Mouse (Mus musculus): ENCODE results near the gene Crtc3. TPM values are rescaled to one million over a fixed set of nuclear protein-coding genes. Genes with fewer than 3 reads are reported as not detected.

Gene Crtc3
- total and polyA plus RNA-seq, 3 experiments = 4.2 to 15.8 TPM; not detected in 1

DNA sequence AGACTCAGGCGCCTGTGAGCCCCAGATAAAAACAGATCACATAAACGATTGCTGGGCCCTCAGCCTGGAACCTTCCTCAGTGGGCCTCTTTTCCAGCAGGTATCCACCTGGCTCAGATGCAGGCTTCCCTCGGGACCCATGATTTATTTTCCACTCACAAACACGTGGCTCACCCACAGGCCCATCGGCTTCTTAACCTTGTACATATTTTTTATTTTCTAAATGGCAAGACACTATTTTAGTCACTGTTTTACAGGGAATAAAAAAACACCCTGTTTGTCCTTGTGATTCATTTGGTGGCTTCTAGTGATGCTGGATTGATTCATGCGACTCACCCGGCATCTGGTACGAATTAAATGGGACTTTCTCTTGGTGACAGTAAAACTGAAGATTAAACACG is 127.4 kb downstream of the Crtc3 start:
- TF ChIP-seq RAD21 (IDR thresholded peaks at IDR 0.05; ENCODE audit: low read depth, low read length) (no peak), TCF12 (IDR thresholded peaks at IDR 0.05; ENCODE audit: low read depth, low read length) (0 out of 2 replicates have a peak, but pooled peaks have one; percentile 15)
- Histone ChIP-seq H3K9me3 (replicated peaks; ENCODE audit: insufficient read depth, low read length) (no peaks in the 10 kb centered on the region), H3K9ac (ENCODE audit: control insufficient read depth, low read depth, low read length, poor library complexity, severe bottlenecking) (no peak overlapping the region), H3K27me3 (ENCODE audit: control insufficient read depth in 1 of 2, insufficient read depth in 2 of 2, low read length in 2 of 2) (no peaks in the 10 kb centered on the region), H3K4me1 (ENCODE audit: control insufficient read depth in 1 of 2, insufficient read depth in 2 of 2, low read length in 2 of 2) (0 out of 4 replicates have a peak, but pooled peaks cover 0 to 3% of the 10 kb centered on the region in 2 experiments), H3K27ac (ENCODE audit: control insufficient read depth, low read depth, low read length) (no peak overlapping the region), H3K79me2 (ENCODE audit: control insufficient read depth, insufficient read depth, low read length, poor library complexity) (no peaks in the 10 kb centered on the region), H3K4me3 (ENCODE audit: control insufficient read depth in 1 of 2, insufficient read depth in 1 of 2, low read depth in 2 of 2, low read length in 2 of 2) (no peak overlapping the region), H3K36me3 (ENCODE audit: control insufficient read depth in 1 of 2, insufficient read depth in 2 of 2, low read length in 2 of 2) (no peaks in the 10 kb centered on the region)
- no peak for DNase-seq (ENCODE audit: low read depth, low spot score)

GRCm38 (mm10) chr7:80558572-80558971 is 130.1 kb downstream of the Crtc3 start:
- Histone ChIP-seq H3K4me1 (ENCODE audit: control insufficient read depth in 1 of 2, insufficient read depth in 2 of 2, low read length in 2 of 2) (0 out of 4 replicates have a peak, but pooled peaks cover 0 to 3% of the 10 kb centered on the region in 2 experiments), H3K9me3 (replicated peaks; ENCODE audit: insufficient read depth, low read length) (no peaks in the 10 kb centered on the region), H3K36me3 (ENCODE audit: control insufficient read depth in 1 of 2, insufficient read depth in 2 of 2, low read length in 2 of 2) (0 out of 4 replicates have a peak, but pooled peaks cover 0 to 2% of the 10 kb centered on the region in 2 experiments), H3K9ac (ENCODE audit: control insufficient read depth, low read depth, low read length, poor library complexity, severe bottlenecking) (no peak overlapping the region), H3K4me3 (ENCODE audit: control insufficient read depth in 1 of 2, insufficient read depth in 1 of 2, low read depth in 2 of 2, low read length in 2 of 2) (no peak overlapping the region), H3K79me2 (ENCODE audit: control insufficient read depth, insufficient read depth, low read length, poor library complexity) (no peaks in the 10 kb centered on the region), H3K27ac (ENCODE audit: control insufficient read depth, low read depth, low read length) (no peak overlapping the region), H3K27me3 (ENCODE audit: control insufficient read depth in 1 of 2, insufficient read depth in 2 of 2, low read length in 2 of 2) (no peaks in the 10 kb centered on the region)
- no peak for DNase-seq (ENCODE audit: low read depth, low spot score)
- no peak for TF ChIP-seq CHD2 (IDR thresholded peaks at IDR 0.05; ENCODE audit: low read length)
- no peak for TF ChIP-seq E2F4 (IDR thresholded peaks at IDR 0.05; ENCODE audit: borderline replicate concordance, low read depth, low read length)
- TF ChIP-seq ZC3H11A (IDR thresholded peaks at IDR 0.05; ENCODE audit: low read depth, low read length) = no peak
- TF ChIP-seq HCFC1 (IDR thresholded peaks at IDR 0.05; ENCODE audit: low read depth, low read length) = no peak
- no peak for TF ChIP-seq POLR2AphosphoS2 (IDR thresholded peaks at IDR 0.05; ENCODE audit: low read length)
- TF ChIP-seq BHLHE40 (IDR thresholded peaks at IDR 0.05; ENCODE audit: borderline replicate concordance, low read depth, low read length) = no peak

GRCm38 (mm10) chr7:80558101-80558500 is 130.6 kb downstream of the Crtc3 start:
- no peaks in the 10 kb centered on the region for H3K27me3 ChIP-seq (ENCODE audit: control insufficient read depth in 1 of 2, insufficient read depth in 2 of 2, low read length in 2 of 2)
- H3K9ac ChIP-seq (ENCODE audit: control insufficient read depth, low read depth, low read length, poor library complexity, severe bottlenecking) = no peak overlapping the region
- no peak overlapping the region for H3K4me3 ChIP-seq (ENCODE audit: control insufficient read depth in 1 of 2, insufficient read depth in 1 of 2, low read depth in 2 of 2, low read length in 2 of 2)
- no peaks in the 10 kb centered on the region for H3K9me3 ChIP-seq (replicated peaks; ENCODE audit: insufficient read depth, low read length)
- TF ChIP-seq TCF12 (IDR thresholded peaks at IDR 0.05; ENCODE audit: low read depth, low read length) (no peak), RAD21 (IDR thresholded peaks at IDR 0.05; ENCODE audit: low read depth, low read length) (peak; percentile 29), TBP (IDR thresholded peaks at IDR 0.05; ENCODE audit: low read depth, low read length) (no peak), MAFK (IDR thresholded peaks at IDR 0.05; ENCODE audit: borderline replicate concordance, low read depth, low read length) (no peak), CTCF (IDR thresholded peaks at IDR 0.05 in 2 of 3, conservative IDR thresholded peaks at IDR 0.05 in 1 of 3; ENCODE audit: control insufficient read depth in 1 of 3, insufficient read depth in 1 of 3, low read depth in 2 of 3, low read length in 3 of 3, poor library complexity in 1 of 3, severe bottlenecking in 1 of 3) (peak in 2 of 3 experiments; percentile 23 to 50; a peak in 2 of 6 replicates), ETS1 (IDR thresholded peaks at IDR 0.05; ENCODE audit: low read depth, low read length) (no peak), SMC3 (IDR thresholded peaks at IDR 0.05; ENCODE audit: low read depth, low read length) (peak; percentile 56), USF1 (IDR thresholded peaks at IDR 0.05; ENCODE audit: low read depth, low read length) (no peak)
- DNase-seq (ENCODE audit: low read depth, low spot score) = peak; percentile 41
- no peak overlapping the region for H3K27ac ChIP-seq (ENCODE audit: control insufficient read depth, low read depth, low read length)
- 0 out of 4 replicates have a peak, but pooled peaks cover 0 to 2% of the 10 kb centered on the region in 2 experiments for H3K36me3 ChIP-seq (ENCODE audit: control insufficient read depth in 1 of 2, insufficient read depth in 2 of 2, low read length in 2 of 2)
- no peaks in the 10 kb centered on the region for H3K79me2 ChIP-seq (ENCODE audit: control insufficient read depth, insufficient read depth, low read length, poor library complexity)
- 0 out of 4 replicates have a peak, but pooled peaks cover 0 to 3% of the 10 kb centered on the region in 2 experiments for H3K4me1 ChIP-seq (ENCODE audit: control insufficient read depth in 1 of 2, insufficient read depth in 2 of 2, low read length in 2 of 2)
